Mouse (Mus musculus): Measurements from ENCODE around the gene Tmem123. TPM values are rescaled to one million over a fixed set of nuclear protein-coding genes. Genes with fewer than 3 reads are reported as not detected.

Gene Tmem123
- total and polyA plus RNA-seq, 3 experiments, result 43.5 to 88.8 TPM; not detected in 1

DNA sequence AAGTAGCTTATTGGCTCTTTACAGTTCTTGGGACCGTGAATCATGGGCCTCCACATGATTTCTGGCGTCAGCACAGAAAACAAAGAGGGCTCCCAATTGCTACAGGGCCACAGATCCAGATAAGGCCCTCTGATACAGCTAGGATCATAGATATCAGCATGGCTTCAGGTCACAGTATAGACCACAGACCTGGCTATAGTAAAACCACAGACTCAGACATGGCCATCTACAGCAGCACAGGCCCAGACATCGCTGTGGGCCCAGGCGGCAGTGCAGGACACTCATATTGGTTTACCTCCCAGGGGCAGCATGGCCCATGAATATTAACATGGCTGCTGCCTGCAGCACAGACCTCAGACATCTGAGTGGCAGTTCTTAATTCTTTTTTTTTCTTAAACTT lies 34.8 kb upstream of the Tmem123 start:
- no peak overlapping the region for H3K4me3 ChIP-seq (ENCODE audit: control insufficient read depth in 1 of 2, insufficient read depth in 1 of 2, low read depth in 2 of 2, low read length in 2 of 2)
- DNase-seq (ENCODE audit: low read depth, low spot score), result no peak
- no peak for TF ChIP-seq MAX (IDR thresholded peaks at IDR 0.05; ENCODE audit: low read length)
- no peak for TF ChIP-seq NELFE (IDR thresholded peaks at IDR 0.05; ENCODE audit: low read depth, low read length)
- TF ChIP-seq EP300 (IDR thresholded peaks at IDR 0.05; ENCODE audit: low read depth in 1 of 2, low read length in 2 of 2), result no peak
- no peak for TF ChIP-seq MXI1 (IDR thresholded peaks at IDR 0.05; ENCODE audit: low read depth, low read length)
- no peak for TF ChIP-seq ZKSCAN1 (IDR thresholded peaks at IDR 0.05; ENCODE audit: low read depth, low read length)
- no peak for TF ChIP-seq NRF1 (IDR thresholded peaks at IDR 0.05; ENCODE audit: insufficient read depth, low read depth, low read length, poor library complexity, severe bottlenecking)
- no peak for TF ChIP-seq ZMIZ1 (IDR thresholded peaks at IDR 0.05; ENCODE audit: low read depth, low read length)
- no peak for TF ChIP-seq ZNF384 (IDR thresholded peaks at IDR 0.05; ENCODE audit: low read depth, low read length)
- no peak for TF ChIP-seq TAL1 (IDR thresholded peaks at IDR 0.05; ENCODE audit: low read length)
- TF ChIP-seq TCF12 (IDR thresholded peaks at IDR 0.05; ENCODE audit: low read depth, low read length), result no peak
- TF ChIP-seq MAFK (IDR thresholded peaks at IDR 0.05; ENCODE audit: borderline replicate concordance, low read depth, low read length), result no peak
- TF ChIP-seq CHD2 (IDR thresholded peaks at IDR 0.05; ENCODE audit: low read length), result no peak
- no peak for TF ChIP-seq MYB (IDR thresholded peaks at IDR 0.05; ENCODE audit: low read depth, low read length)
- TF ChIP-seq MYC (IDR thresholded peaks at IDR 0.05; ENCODE audit: low read depth, low read length), result no peak
- TF ChIP-seq RCOR1 (IDR thresholded peaks at IDR 0.05; ENCODE audit: low read depth, low read length), result no peak
- TF ChIP-seq MAZ (IDR thresholded peaks at IDR 0.05; ENCODE audit: low read depth, low read length), result no peak

DNA sequence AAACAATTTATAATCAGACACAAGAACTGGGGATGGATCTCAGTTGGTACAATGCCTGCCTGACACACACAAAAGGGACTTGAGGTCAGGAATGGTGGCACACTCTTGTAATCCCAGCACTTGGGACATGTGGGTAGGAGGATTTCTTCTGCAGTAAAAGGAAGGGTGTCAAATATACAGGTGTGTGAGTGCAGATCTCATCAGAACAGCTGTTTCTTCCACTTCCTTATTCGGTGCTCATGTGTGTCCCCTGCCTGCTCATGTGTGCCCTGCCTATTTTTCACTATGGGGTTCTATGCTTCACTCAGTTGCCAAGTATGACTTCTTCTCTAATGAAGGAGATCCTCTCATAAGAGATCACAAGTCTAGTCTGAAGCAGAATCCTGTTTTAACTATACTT lies 21.1 kb upstream of the Tmem123 start:
- Histone ChIP-seq H3K4me1 (ENCODE audit: control insufficient read depth in 1 of 2, insufficient read depth in 2 of 2, low read length in 2 of 2) (no peaks in the 10 kb centered on the region), H3K36me3 (ENCODE audit: control insufficient read depth in 1 of 2, insufficient read depth in 2 of 2, low read length in 2 of 2) (no peaks in the 10 kb centered on the region), H3K27me3 (ENCODE audit: control insufficient read depth in 1 of 2, insufficient read depth in 2 of 2, low read length in 2 of 2) (peaks cover 3 to 6% of the 10 kb centered on the region in 2 experiments; a peak in 3 of 4 replicates), H3K27ac (ENCODE audit: control insufficient read depth, low read depth, low read length) (no peak overlapping the region), H3K79me2 (ENCODE audit: control insufficient read depth, insufficient read depth, low read length, poor library complexity) (no peaks in the 10 kb centered on the region), H3K9me3 (replicated peaks; ENCODE audit: insufficient read depth, low read length) (no peaks in the 10 kb centered on the region), H3K9ac (ENCODE audit: control insufficient read depth, low read depth, low read length, poor library complexity, severe bottlenecking) (no peak overlapping the region), H3K4me3 (ENCODE audit: control insufficient read depth in 1 of 2, insufficient read depth in 1 of 2, low read depth in 2 of 2, low read length in 2 of 2) (no peak overlapping the region)
- no peak for TF ChIP-seq RAD21 (IDR thresholded peaks at IDR 0.05; ENCODE audit: low read depth, low read length)
- TF ChIP-seq MXI1 (IDR thresholded peaks at IDR 0.05; ENCODE audit: low read depth, low read length), result no peak
- TF ChIP-seq ZC3H11A (IDR thresholded peaks at IDR 0.05; ENCODE audit: low read depth, low read length), result no peak
- TF ChIP-seq BHLHE40 (IDR thresholded peaks at IDR 0.05; ENCODE audit: borderline replicate concordance, low read depth, low read length), result no peak
- TF ChIP-seq MEF2A (IDR thresholded peaks at IDR 0.05; ENCODE audit: extremely low read depth, insufficient replicate concordance, low read depth, low read length, poor library complexity, severe bottlenecking), result no peak
- TF ChIP-seq NELFE (IDR thresholded peaks at IDR 0.05; ENCODE audit: low read depth, low read length), result no peak
- TF ChIP-seq GATA1 (IDR thresholded peaks at IDR 0.05; ENCODE audit: low read depth, low read length), result no peak
- no peak for TF ChIP-seq KAT2A (conservative IDR thresholded peaks at IDR 0.05; ENCODE audit: low read depth, low read length)
- DNase-seq (ENCODE audit: low read depth, low spot score), result no peak

More for the DNA sequence above, 34.8 kb upstream of the Tmem123 start:
- Histone ChIP-seq H3K27ac (ENCODE audit: control insufficient read depth, low read depth, low read length) (no peak overlapping the region), H3K36me3 (ENCODE audit: control insufficient read depth in 1 of 2, insufficient read depth in 2 of 2, low read length in 2 of 2) (no peaks in the 10 kb centered on the region), H3K9ac (ENCODE audit: control insufficient read depth, low read depth, low read length, poor library complexity, severe bottlenecking) (no peak overlapping the region), H3K79me2 (ENCODE audit: control insufficient read depth, insufficient read depth, low read length, poor library complexity) (no peaks in the 10 kb centered on the region), H3K27me3 (ENCODE audit: control insufficient read depth in 1 of 2, insufficient read depth in 2 of 2, low read length in 2 of 2) (peaks cover 0 to 7% of the 10 kb centered on the region in 2 experiments; a peak in 2 of 4 replicates), H3K4me1 (ENCODE audit: control insufficient read depth in 1 of 2, insufficient read depth in 2 of 2, low read length in 2 of 2) (no peaks in the 10 kb centered on the region), H3K9me3 (replicated peaks; ENCODE audit: insufficient read depth, low read length) (no peaks in the 10 kb centered on the region)
